Mouse (Mus musculus): ENCODE measurements around the gene Slc25a34.

GRCm38 (mm10) chr4:141636693-141637092, 13.1 kb upstream of the Slc25a34 start:
- TF ChIP-seq CTCF (IDR thresholded peaks at IDR 0.05; ENCODE audit: control insufficient read depth, insufficient read depth, low read length) (no peak), POLR2A (IDR thresholded peaks at IDR 0.05; ENCODE audit: borderline replicate concordance, control insufficient read depth, low read depth, low read length) (no peak)

Data from bone marrow, adult 2 months (tissue).